Mouse (Mus musculus) mouse trophoblast stem cell (cell line): ENCODE data around the gene Pkmyt1.

ENCODE experiments used
- in situ Hi-C, 2 experiments: fragments of 300-500 bp; cut with MseI, MboI; formaldehyde crosslinking; loops; 2 replicates in 1 of 2; 3 replicates in 1 of 2; pipeline ENCODE4 v1.15.1; 2025

Gene Pkmyt1

GRCm38 (mm10) chr17:23725999-23726757 is at the start of gene Pkmyt1:
Gene Pkmyt1, plus strand, starts transcription at chr17:23726336.
- in situ Hi-C loops: no loop called here

GRCm38 (mm10) chr17:23676473-23677031 is 49.6 kb upstream of the Pkmyt1 start:
- in situ Hi-C loops: no loop called here

- in situ Hi-C loops: no loop called here
These were observed 48.9 kb upstream of the Pkmyt1 start, which contains the start of gene Tnfrsf12a for GRCm38 (mm10) chr17:23677236-23677679. Gene Tnfrsf12a, minus strand, starts transcription at chr17:23677468.

GRCm38 (mm10) chr17:23679127-23679835 is 46.9 kb upstream of the Pkmyt1 start, which contains the start of gene Cldn6:
Gene Cldn6, plus strand, starts transcription at chr17:23679249.
- in situ Hi-C loops: no loop called here

GRCm38 (mm10) chr17:23680336-23680735 is 45.8 kb upstream of the Pkmyt1 start:
- in situ Hi-C loops: no loop called here

- in situ Hi-C loops: no loop called here
These were observed 45.0 kb upstream of the Pkmyt1 start for GRCm38 (mm10) chr17:23681086-23681485.

GRCm38 (mm10) chr17:23682092-23682491 is 44.0 kb upstream of the Pkmyt1 start:
- in situ Hi-C loops: no loop called here

GRCm38 (mm10) chr17:23682530-23682929 is 43.6 kb upstream of the Pkmyt1 start:
- in situ Hi-C loops: no loop called here

GRCm38 (mm10) chr17:23683226-23683625 is 42.9 kb upstream of the Pkmyt1 start:
- in situ Hi-C loops: no loop called here

- in situ Hi-C loops: no loop called here
These were observed 42.1 kb upstream of the Pkmyt1 start, which contains the start of gene Cldn9 for GRCm38 (mm10) chr17:23683856-23684672. Gene Cldn9, minus strand, starts transcription at chr17:23684026.

GRCm38 (mm10) chr17:23694491-23694890 is 31.6 kb upstream of the Pkmyt1 start:
- in situ Hi-C loops: no loop called here

GRCm38 (mm10) chr17:23695801-23696200 is 30.3 kb upstream of the Pkmyt1 start:
- in situ Hi-C loops: no loop called here

- in situ Hi-C loops: loop anchor here (5.0 kb wide), 1 partner anchor 37 kb away; the partner anchor contains the start of gene Bicdl2 (in 2 of the 2)
These were observed 26.7 kb upstream of the Pkmyt1 start for GRCm38 (mm10) chr17:23699131-23700077.

GRCm38 (mm10) chr17:23700079-23700478 is 26.1 kb upstream of the Pkmyt1 start:
- in situ Hi-C loops: loop anchor here (5.0 kb wide), 1 partner anchor 38 kb away; the partner anchor contains the start of gene Bicdl2 (in 2 of the 2)

GRCm38 (mm10) chr17:23703301-23703700 is 22.8 kb upstream of the Pkmyt1 start:
- in situ Hi-C loops: loop anchor here (5.0 kb wide), 1 partner anchor 41 kb away; the partner anchor contains the start of gene Bicdl2 (in 2 of the 2)

- in situ Hi-C loops: loop anchor here (5.0 kb wide), 1 partner anchor 42 kb away; the partner anchor contains the start of gene Bicdl2 (in 2 of the 2)
These were observed 21.4 kb upstream of the Pkmyt1 start for GRCm38 (mm10) chr17:23704741-23705140.

GRCm38 (mm10) chr17:23705525-23706104 is 20.5 kb upstream of the Pkmyt1 start:
- in situ Hi-C loops: no loop called here

GRCm38 (mm10) chr17:23706212-23706611 is 19.9 kb upstream of the Pkmyt1 start:
- in situ Hi-C loops: no loop called here

GRCm38 (mm10) chr17:23717003-23717402 is 9.1 kb upstream of the Pkmyt1 start:
- in situ Hi-C loops: no loop called here
